Mouse (Mus musculus): ENCODE measurements around the gene Igf2bp2. TPM values are rescaled to one million over a fixed set of nuclear protein-coding genes. Genes with fewer than 3 reads are reported as not detected.

Igf2bp2 gene
- polyA plus RNA-seq, 1 experiment = 3.0 TPM

GRCm38 (mm10) chr16:22062284-22062683 is 100.8 kb downstream of the Igf2bp2 start:
- TF ChIP-seq POLR2A (IDR thresholded peaks at IDR 0.05; ENCODE audit: borderline replicate concordance, control insufficient read depth, low read depth, low read length) (no peak), CTCF (IDR thresholded peaks at IDR 0.05; ENCODE audit: control insufficient read depth, insufficient read depth, low read length) (no peak)
- Histone ChIP-seq H3K27ac (ENCODE audit: control insufficient read depth, insufficient read depth, low read depth, low read length, poor library complexity) (0 out of 2 replicates have a peak overlapping the region, but pooled peaks have one; percentile 7), H3K4me3 (replicated peaks; ENCODE audit: control insufficient read depth, low read depth, low read length) (no peak overlapping the region), H3K4me1 (ENCODE audit: control insufficient read depth, insufficient read depth, low read length) (peaks cover 16% of the 10 kb centered on the region)
- 16% methylated on average over 4 of the region's 4 CpGs for WGBS

- H3K4me3 ChIP-seq (replicated peaks; ENCODE audit: control insufficient read depth, low read depth, low read length) = peak overlapping the region; percentile 21
Observed at GRCm38 (mm10) chr16:22061555-22062160, 101.4 kb downstream of the Igf2bp2 start.

GRCm38 (mm10) chr16:22060416-22060815 is 102.7 kb downstream of the Igf2bp2 start:
- Histone ChIP-seq H3K4me3 (replicated peaks; ENCODE audit: control insufficient read depth, low read depth, low read length) (no peak overlapping the region), H3K4me1 (ENCODE audit: control insufficient read depth, insufficient read depth, low read length) (peaks cover 16% of the 10 kb centered on the region), H3K27ac (ENCODE audit: control insufficient read depth, insufficient read depth, low read depth, low read length, poor library complexity) (peak overlapping the region; percentile 70)
- no peak for TF ChIP-seq POLR2A (IDR thresholded peaks at IDR 0.05; ENCODE audit: borderline replicate concordance, control insufficient read depth, low read depth, low read length)
- WGBS = 76% methylated on average over 10 of the region's 10 CpGs

More at GRCm38 (mm10) chr16:22061555-22062160, 101.4 kb downstream of the Igf2bp2 start:
- peaks cover 16% of the 10 kb centered on the region for H3K4me1 ChIP-seq (ENCODE audit: control insufficient read depth, insufficient read depth, low read length)
- H3K27ac ChIP-seq (ENCODE audit: control insufficient read depth, insufficient read depth, low read depth, low read length, poor library complexity) = peak overlapping the region; percentile 70
- TF ChIP-seq POLR2A (IDR thresholded peaks at IDR 0.05; ENCODE audit: borderline replicate concordance, control insufficient read depth, low read depth, low read length) (no peak), CTCF (IDR thresholded peaks at IDR 0.05; ENCODE audit: control insufficient read depth, insufficient read depth, low read length) (no peak)
- 2% methylated on average over 14 of the region's 14 CpGs for WGBS

GRCm38 (mm10) chr16:22058871-22059270 is 104.2 kb downstream of the Igf2bp2 start:
- H3K4me1 ChIP-seq (ENCODE audit: control insufficient read depth, insufficient read depth, low read length) = peaks cover 16% of the 10 kb centered on the region
- 35% methylated on average over 7 of the region's 7 CpGs for WGBS
- H3K4me3 ChIP-seq (replicated peaks; ENCODE audit: control insufficient read depth, low read depth, low read length) = no peak overlapping the region
- TF ChIP-seq CTCF (IDR thresholded peaks at IDR 0.05; ENCODE audit: control insufficient read depth, insufficient read depth, low read length) (no peak), POLR2A (IDR thresholded peaks at IDR 0.05; ENCODE audit: borderline replicate concordance, control insufficient read depth, low read depth, low read length) (no peak)
- H3K27ac ChIP-seq (ENCODE audit: control insufficient read depth, insufficient read depth, low read depth, low read length, poor library complexity) = 0 out of 2 replicates have a peak overlapping the region, but pooled peaks have one; percentile 29

GRCm38 (mm10) chr16:22057498-22057897 is 105.6 kb downstream of the Igf2bp2 start:
- no peak for TF ChIP-seq CTCF (IDR thresholded peaks at IDR 0.05; ENCODE audit: control insufficient read depth, insufficient read depth, low read length)
- TF ChIP-seq POLR2A (IDR thresholded peaks at IDR 0.05; ENCODE audit: borderline replicate concordance, control insufficient read depth, low read depth, low read length) = no peak
- 57% methylated on average over 6 of the region's 6 CpGs for whole genome bisulfite sequencing

GRCm38 (mm10) chr16:22053411-22053810 is 109.7 kb downstream of the Igf2bp2 start:
- no peak for TF ChIP-seq CTCF (IDR thresholded peaks at IDR 0.05; ENCODE audit: control insufficient read depth, insufficient read depth, low read length)
- TF ChIP-seq POLR2A (IDR thresholded peaks at IDR 0.05; ENCODE audit: borderline replicate concordance, control insufficient read depth, low read depth, low read length) = no peak
- WGBS = 95% methylated on average over 21 of the region's 21 CpGs

More at GRCm38 (mm10) chr16:22057498-22057897, 105.6 kb downstream of the Igf2bp2 start:
- H3K4me3 ChIP-seq (replicated peaks; ENCODE audit: control insufficient read depth, low read depth, low read length) = no peak overlapping the region
- H3K27ac ChIP-seq (ENCODE audit: control insufficient read depth, insufficient read depth, low read depth, low read length, poor library complexity) = no peak overlapping the region
- H3K4me1 ChIP-seq (ENCODE audit: control insufficient read depth, insufficient read depth, low read length) = peaks cover 14% of the 10 kb centered on the region

GRCm38 (mm10) chr16:22046739-22047366 is 116.2 kb downstream of the Igf2bp2 start:
- Histone ChIP-seq H3K4me3 (replicated peaks; ENCODE audit: control insufficient read depth, low read depth, low read length) (no peak overlapping the region), H3K4me1 (ENCODE audit: control insufficient read depth, insufficient read depth, low read length) (no peaks in the 10 kb centered on the region; the same call in 1 of the 2 replicates), H3K27ac (ENCODE audit: control insufficient read depth, insufficient read depth, low read depth, low read length, poor library complexity) (peak overlapping the region; percentile 48; the same call in 1 of the 2 replicates)
- no peak for TF ChIP-seq CTCF (IDR thresholded peaks at IDR 0.05; ENCODE audit: control insufficient read depth, insufficient read depth, low read length)
- no peak for TF ChIP-seq POLR2A (IDR thresholded peaks at IDR 0.05; ENCODE audit: borderline replicate concordance, control insufficient read depth, low read depth, low read length)
- WGBS = 53% methylated on average over 10 of the region's 10 CpGs

More at GRCm38 (mm10) chr16:22053411-22053810, 109.7 kb downstream of the Igf2bp2 start:
- no peak overlapping the region for H3K4me3 ChIP-seq (replicated peaks; ENCODE audit: control insufficient read depth, low read depth, low read length)
- no peaks in the 10 kb centered on the region for H3K4me1 ChIP-seq (ENCODE audit: control insufficient read depth, insufficient read depth, low read length)
- H3K27ac ChIP-seq (ENCODE audit: control insufficient read depth, insufficient read depth, low read depth, low read length, poor library complexity) = no peak overlapping the region

GRCm38 (mm10) chr16:22045930-22046329 is 117.2 kb downstream of the Igf2bp2 start:
- WGBS = 45% methylated on average over 3 of the region's 3 CpGs
- no peaks in the 10 kb centered on the region; the same call in 1 of the 2 replicates for H3K4me1 ChIP-seq (ENCODE audit: control insufficient read depth, insufficient read depth, low read length)
- H3K27ac ChIP-seq (ENCODE audit: control insufficient read depth, insufficient read depth, low read depth, low read length, poor library complexity) = no peak overlapping the region
- no peak overlapping the region for H3K4me3 ChIP-seq (replicated peaks; ENCODE audit: control insufficient read depth, low read depth, low read length)
- no peak for TF ChIP-seq POLR2A (IDR thresholded peaks at IDR 0.05; ENCODE audit: borderline replicate concordance, control insufficient read depth, low read depth, low read length)
- TF ChIP-seq CTCF (IDR thresholded peaks at IDR 0.05; ENCODE audit: control insufficient read depth, insufficient read depth, low read length) = no peak

All from bone marrow, adult 2 months (tissue).